Mouse (Mus musculus): ENCODE data around the gene Myo1a. TPM values are rescaled to one million over a fixed set of nuclear protein-coding genes. Genes with fewer than 3 reads are reported as not detected.
"Not testable (repeated sequence)": the region's sequence is repeated elsewhere in the genome, so short reads cannot be mapped to it uniquely, and the experiment has no call there.

Myo1a gene
- polyA plus RNA-seq, 1 experiment from 2014 or later: 0.41 TPM

GRCm38 (mm10) chr10:127759181-127760110 lies 54.5 kb downstream of the Myo1a start, which contains the start of the genes Rdh1 and Rdh16f1:
Gene Rdh1 (plus strand): TSS chr10:127759721.
Gene Rdh16f1 (plus strand): TSS chr10:127759787.
- ATAC-seq (ENCODE audit: low FRiP score) (no peak), DNase-seq (ENCODE audit: low spot score, missing footprints) (no peak)
- H3K9ac ChIP-seq (ENCODE audit: low read length): no peak within 1 kb of the TSS
- H3K27ac ChIP-seq (ENCODE audit: low read depth, low read length): no peak within 1 kb of the TSS
- H3K4me3 ChIP-seq (ENCODE audit: low read depth, low read length): no peak within 1 kb of the TSS
- H3K9me3 ChIP-seq (ENCODE audit: control insufficient read depth, low read length): no peaks in the 10 kb centered on the region
- no peak within 1 kb of the TSS for H3K4me2 ChIP-seq
- H3K36me3 ChIP-seq (ENCODE audit: control insufficient read depth, insufficient read depth, low read length): no peaks in the 10 kb centered on the region
- no peaks in the 10 kb centered on the region for H3K27me3 ChIP-seq (ENCODE audit: control insufficient read depth, insufficient read depth, low read length)
- WGBS: 76% methylated on average over 9 of the region's 9 CpGs
- H3K4me1 ChIP-seq (ENCODE audit: control insufficient read depth, insufficient read depth, low read length): no peaks in the 10 kb centered on the region

GRCm38 (mm10) chr10:127762926-127763325 lies 58.0 kb downstream of the Myo1a start:
- not testable (repeated sequence) for H3K27ac ChIP-seq (ENCODE audit: low read depth, low read length); H3K9me3 ChIP-seq (ENCODE audit: control insufficient read depth, low read length); DNase-seq (ENCODE audit: low spot score, missing footprints); H3K9ac ChIP-seq (ENCODE audit: low read length); H3K27me3 ChIP-seq (ENCODE audit: control insufficient read depth, insufficient read depth, low read length); H3K36me3 ChIP-seq (ENCODE audit: control insufficient read depth, insufficient read depth, low read length); H3K4me1 ChIP-seq (ENCODE audit: control insufficient read depth, insufficient read depth, low read length); ATAC-seq (ENCODE audit: low FRiP score); H3K4me2 ChIP-seq; H3K4me3 ChIP-seq (ENCODE audit: low read depth, low read length)
- 89% methylated on average over 10 of the region's 10 CpGs for WGBS

- no peak overlapping the region for H3K4me3 ChIP-seq (ENCODE audit: low read depth, low read length)
- no peak for DNase-seq (ENCODE audit: low spot score, missing footprints)
- H3K27ac ChIP-seq (ENCODE audit: low read depth, low read length): no peak overlapping the region
- H3K9me3 ChIP-seq (ENCODE audit: control insufficient read depth, low read length): no peaks in the 10 kb centered on the region
- 71% methylated on average over 12 of the region's 12 CpGs for WGBS
- H3K36me3 ChIP-seq (ENCODE audit: control insufficient read depth, insufficient read depth, low read length): no peaks in the 10 kb centered on the region
- no peaks in the 10 kb centered on the region for H3K27me3 ChIP-seq (ENCODE audit: control insufficient read depth, insufficient read depth, low read length)
- no peak for ATAC-seq (ENCODE audit: low FRiP score)
- no peak overlapping the region for H3K9ac ChIP-seq (ENCODE audit: low read length)
- no peak overlapping the region for H3K4me2 ChIP-seq
- no peaks in the 10 kb centered on the region for H3K4me1 ChIP-seq (ENCODE audit: control insufficient read depth, insufficient read depth, low read length)
These were observed 59.1 kb downstream of the Myo1a start for GRCm38 (mm10) chr10:127763914-127764680.

- Histone ChIP-seq H3K4me2 (no peak overlapping the region), H3K9me3 (ENCODE audit: control insufficient read depth, low read length) (no peaks in the 10 kb centered on the region), H3K27ac (ENCODE audit: low read depth, low read length) (no peak overlapping the region), H3K27me3 (ENCODE audit: control insufficient read depth, insufficient read depth, low read length) (no peaks in the 10 kb centered on the region), H3K9ac (ENCODE audit: low read length) (no peak overlapping the region), H3K4me3 (ENCODE audit: low read depth, low read length) (no peak overlapping the region), H3K4me1 (ENCODE audit: control insufficient read depth, insufficient read depth, low read length) (no peaks in the 10 kb centered on the region), H3K36me3 (ENCODE audit: control insufficient read depth, insufficient read depth, low read length) (no peaks in the 10 kb centered on the region)
- ATAC-seq (ENCODE audit: low FRiP score) (no peak), DNase-seq (ENCODE audit: low spot score, missing footprints) (no peak)
- WGBS: 83% methylated on average over 1 of the region's 1 CpGs
These were observed 61.6 kb downstream of the Myo1a start for GRCm38 (mm10) chr10:127766564-127766963.

Other genes starting within 250 kb of the Myo1a start
- gene Stac3, start 203.5 kb upstream of the Myo1a start, polyA plus RNA-seq (2014; fragmentation: Nextera tagmentation; extraction: Ambion mirVana): 0.10 and 0.14 TPM in 2 replicates
- gene Ndufa4l2, start 190.2 kb upstream of the Myo1a start, polyA plus RNA-seq (2014; fragmentation: Nextera tagmentation; extraction: Ambion mirVana): 3.6 and 5.7 TPM in 2 replicates
- 68.8 and 74.8 TPM in 2 replicates for gene Shmt2, start 182.7 kb upstream of the Myo1a start, polyA plus RNA-seq (2014; fragmentation: Nextera tagmentation; extraction: Ambion mirVana)
- 19.5 and 23.6 TPM in 2 replicates for gene Nxph4, start 170.6 kb upstream of the Myo1a start, polyA plus RNA-seq (2014; fragmentation: Nextera tagmentation; extraction: Ambion mirVana)
- 52.2 and 58.8 TPM in 2 replicates for gene Lrp1, start 84.0 kb upstream of the Myo1a start, polyA plus RNA-seq (2014; fragmentation: Nextera tagmentation; extraction: Ambion mirVana)
- 5.7 and 6.9 TPM in 2 replicates for gene Stat6, start 62.2 kb upstream of the Myo1a start, polyA plus RNA-seq (2014; fragmentation: Nextera tagmentation; extraction: Ambion mirVana)
- gene Nemp1, start 38.3 kb upstream of the Myo1a start, polyA plus RNA-seq (2014; fragmentation: Nextera tagmentation; extraction: Ambion mirVana): 10.0 and 10.9 TPM in 2 replicates
- 2.1 and 2.2 TPM in 2 replicates for gene Nab2, start 36.6 kb upstream of the Myo1a start, polyA plus RNA-seq (2014; fragmentation: Nextera tagmentation; extraction: Ambion mirVana)
- not detected in 2 replicates for gene Tac2, start 19.3 kb downstream of the Myo1a start, polyA plus RNA-seq (2014; fragmentation: Nextera tagmentation; extraction: Ambion mirVana)
- 7.5 and 7.6 TPM in 2 replicates for gene Zbtb39, start 34.4 kb downstream of the Myo1a start, polyA plus RNA-seq (2014; fragmentation: Nextera tagmentation; extraction: Ambion mirVana)
- 0.21 and 0.30 TPM in 2 replicates for gene Gpr182, start 46.6 kb downstream of the Myo1a start, polyA plus RNA-seq (2014; fragmentation: Nextera tagmentation; extraction: Ambion mirVana)
- not detected in 2 replicates for gene Rdh1, start 54.6 kb downstream of the Myo1a start, polyA plus RNA-seq (2014; fragmentation: Nextera tagmentation; extraction: Ambion mirVana)
- not detected in 2 replicates for gene Rdh16f1, start 54.6 kb downstream of the Myo1a start, polyA plus RNA-seq (2014; fragmentation: Nextera tagmentation; extraction: Ambion mirVana)
- 0.10 and 0.15 TPM in 2 replicates for gene Rdh9, start 71.2 kb downstream of the Myo1a start, polyA plus RNA-seq (2014; fragmentation: Nextera tagmentation; extraction: Ambion mirVana)
- gene Rdh16, start 96.0 kb downstream of the Myo1a start, polyA plus RNA-seq (2014; fragmentation: Nextera tagmentation; extraction: Ambion mirVana): not detected in 2 replicates
- gene Rdh19, start 144.8 kb downstream of the Myo1a start, polyA plus RNA-seq (2014; fragmentation: Nextera tagmentation; extraction: Ambion mirVana): not detected in 2 replicates
- not detected in 2 replicates for gene Rdh16f2, start 161.3 kb downstream of the Myo1a start, polyA plus RNA-seq (2014; fragmentation: Nextera tagmentation; extraction: Ambion mirVana)
- not detected in 2 replicates for gene Rdh7, start 183.6 kb downstream of the Myo1a start, polyA plus RNA-seq (2014; fragmentation: Nextera tagmentation; extraction: Ambion mirVana)
- not detected in 2 replicates for gene Sdr9c7, start 193.3 kb downstream of the Myo1a start, polyA plus RNA-seq (2014; fragmentation: Nextera tagmentation; extraction: Ambion mirVana)

Data from midbrain, embryonic 11.5 days (tissue).